Mouse (Mus musculus): ENCODE data around the gene Chpf2.

The Chpf2 gene

GRCm38 (mm10) chr5:24605321-24605979, 18.9 kb downstream of the Chpf2 start:
- DNase-seq (ENCODE audit: low spot score), result no peak

DNA sequence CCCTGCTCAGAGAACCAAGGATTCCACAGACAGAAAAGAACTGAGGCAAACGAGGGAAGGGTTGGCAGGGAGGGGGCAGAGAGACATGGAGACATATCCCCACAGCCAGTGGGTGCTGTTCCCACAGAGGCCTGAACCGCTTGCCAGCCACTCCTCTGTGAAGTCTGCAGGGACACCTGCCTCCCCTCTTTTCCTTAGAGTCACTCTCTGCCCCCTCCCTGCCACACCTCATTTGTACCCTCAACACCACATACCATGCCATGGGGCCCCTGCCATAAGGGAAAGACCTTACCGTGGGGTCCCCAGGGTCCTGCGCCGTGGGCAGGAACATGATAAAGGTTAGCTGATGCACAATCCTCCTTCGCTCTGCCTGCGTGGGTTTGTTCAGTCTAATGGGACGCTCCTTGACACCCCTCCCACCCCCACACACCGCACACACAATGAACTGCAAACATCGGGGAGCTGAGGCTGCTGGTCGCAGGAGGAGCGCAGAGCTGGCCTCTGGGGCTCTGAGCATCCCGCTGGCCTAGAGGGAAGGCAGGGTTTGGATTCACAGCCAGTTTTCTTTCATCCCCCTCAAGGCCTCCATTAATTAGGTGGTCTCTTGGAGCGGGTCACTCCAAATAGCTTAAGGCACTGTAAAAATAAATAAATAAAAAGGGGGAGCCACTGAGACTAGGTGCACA, 19.6 kb downstream of the Chpf2 start:
- no peak for DNase-seq (ENCODE audit: low spot score)

GRCm38 (mm10) chr5:24609388-24609787, 22.8 kb downstream of the Chpf2 start:
- no peak for DNase-seq (ENCODE audit: low spot score)

DNA sequence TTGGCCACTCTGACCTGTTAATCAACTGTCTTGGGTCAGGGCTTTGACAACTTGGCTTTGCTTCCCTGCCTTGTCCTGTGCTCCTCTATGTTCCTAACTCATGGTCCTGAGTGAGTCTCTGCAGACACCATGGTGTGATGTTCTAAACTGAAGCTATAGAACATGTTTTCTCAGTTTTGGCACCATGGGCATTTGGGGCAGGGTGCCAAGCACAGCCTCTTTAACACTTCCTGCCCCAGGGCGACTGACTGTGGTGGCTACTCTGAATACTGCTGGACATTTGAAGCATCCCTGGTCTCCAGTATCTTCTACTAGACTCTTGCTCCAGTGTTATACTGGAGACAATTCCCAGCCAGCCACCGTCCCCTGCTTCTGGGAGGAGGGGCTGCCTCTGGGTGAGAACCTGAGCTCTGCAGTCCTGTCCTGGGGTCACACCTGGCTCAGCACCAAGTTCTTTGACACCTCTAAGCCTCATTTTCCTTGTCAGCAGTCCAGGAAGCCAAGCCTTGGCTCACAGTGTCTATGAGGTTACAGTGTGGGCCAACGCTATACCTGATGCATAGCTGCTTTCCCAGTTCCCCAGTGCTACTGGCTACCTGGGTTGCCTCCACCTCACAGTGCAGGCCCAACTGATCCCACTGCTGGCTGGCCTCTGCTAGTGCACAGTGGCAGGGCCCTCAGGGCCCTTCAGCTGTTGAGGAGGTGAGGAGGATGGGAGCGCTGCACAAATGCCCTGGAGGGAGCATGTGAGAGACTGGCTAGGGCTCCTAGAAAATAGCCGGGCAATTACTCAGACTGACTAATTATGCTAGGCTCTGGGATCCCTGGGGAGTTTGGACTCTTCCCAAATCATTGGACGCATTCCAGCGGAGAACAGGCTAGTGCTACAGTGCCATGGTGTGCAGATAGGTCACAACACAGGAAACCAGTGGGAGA, 25.1 kb downstream of the Chpf2 start:
- no peak for DNase-seq (ENCODE audit: low spot score)

GRCm38 (mm10) chr5:24612302-24612649, 25.7 kb downstream of the Chpf2 start:
- DNase-seq (ENCODE audit: low spot score), result no peak

DNA sequence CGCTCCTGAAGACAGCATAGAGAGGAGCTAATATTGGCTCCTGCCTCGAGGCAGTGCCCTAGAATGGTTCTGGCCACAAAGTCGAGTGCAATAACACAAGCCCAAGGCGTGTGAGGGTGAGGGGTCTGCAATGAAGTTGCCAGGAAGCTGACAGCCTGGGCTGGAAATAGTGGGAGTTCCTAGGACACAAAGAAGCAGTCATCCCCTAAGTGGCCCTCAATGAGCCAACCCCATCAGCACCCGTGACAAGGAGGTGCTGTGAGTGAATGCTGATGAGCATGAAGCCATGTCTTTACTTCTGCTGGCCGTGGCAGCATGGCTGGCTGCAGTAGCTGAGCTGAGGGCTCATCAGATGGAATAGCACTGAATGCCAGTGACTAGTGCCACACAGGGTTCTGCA, 28.6 kb downstream of the Chpf2 start:
- DNase-seq (ENCODE audit: low spot score), result no peak

DNA sequence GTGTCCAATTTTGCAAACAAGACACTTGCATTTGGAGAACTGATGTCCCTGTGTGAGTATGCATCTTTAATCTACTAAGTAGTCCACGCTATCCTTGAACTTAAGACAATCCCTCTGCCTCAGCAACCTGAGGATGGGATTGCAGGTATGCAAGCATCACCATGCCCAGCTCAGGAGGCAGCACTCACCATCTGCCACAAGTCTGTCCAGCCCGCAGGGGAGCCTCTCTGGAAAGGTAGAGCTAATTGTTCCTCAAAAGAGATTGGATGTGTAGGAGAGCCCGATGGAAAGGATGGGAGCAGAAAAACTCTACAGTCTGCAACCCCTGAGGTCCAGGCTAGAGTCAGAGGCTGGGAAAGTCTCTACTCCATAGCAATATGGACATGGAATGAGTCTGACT, 32.4 kb downstream of the Chpf2 start:
- DNase-seq (ENCODE audit: low spot score), result no peak

DNA sequence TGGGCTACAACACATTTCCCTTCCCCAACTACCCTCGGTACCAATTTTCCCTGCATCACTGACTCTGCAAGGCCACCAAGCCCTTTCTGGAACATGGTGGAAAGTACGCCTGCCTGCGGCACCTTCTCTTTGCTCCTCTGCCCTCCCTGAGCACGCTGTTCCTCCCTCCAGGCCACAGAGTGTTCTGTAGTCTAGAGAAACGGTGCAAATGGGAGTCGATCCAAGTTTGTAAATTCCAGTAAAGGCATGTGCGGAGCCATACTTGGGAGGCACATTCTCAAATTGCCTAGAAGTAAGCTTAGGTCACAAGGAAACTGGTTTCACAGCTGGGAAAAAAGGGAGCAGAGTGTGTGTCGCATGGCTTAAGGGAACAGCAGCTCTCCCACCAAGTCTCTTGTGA, 33.6 kb downstream of the Chpf2 start:
- no peak for DNase-seq (ENCODE audit: low spot score)

DNA sequence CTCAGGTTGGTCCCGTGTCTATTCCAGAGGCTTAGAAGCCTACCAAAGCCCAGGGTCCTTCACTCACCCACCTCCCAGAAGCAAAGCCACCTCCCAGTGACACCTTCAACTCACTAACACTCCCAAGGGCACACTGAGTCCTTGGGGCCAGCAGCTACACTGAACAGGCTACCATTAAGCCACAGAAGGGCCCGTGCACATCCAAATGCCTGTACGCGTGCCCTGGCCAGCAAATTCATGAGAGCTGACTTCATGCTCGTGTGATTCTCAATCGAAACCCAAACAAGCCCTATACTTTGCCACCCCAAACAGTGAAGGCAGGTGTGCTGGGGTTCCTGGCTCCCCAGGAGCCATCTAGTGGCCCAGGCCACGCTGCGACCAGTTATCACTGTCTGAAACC, 34.1 kb downstream of the Chpf2 start:
- no peak for DNase-seq (ENCODE audit: low spot score)

DNA sequence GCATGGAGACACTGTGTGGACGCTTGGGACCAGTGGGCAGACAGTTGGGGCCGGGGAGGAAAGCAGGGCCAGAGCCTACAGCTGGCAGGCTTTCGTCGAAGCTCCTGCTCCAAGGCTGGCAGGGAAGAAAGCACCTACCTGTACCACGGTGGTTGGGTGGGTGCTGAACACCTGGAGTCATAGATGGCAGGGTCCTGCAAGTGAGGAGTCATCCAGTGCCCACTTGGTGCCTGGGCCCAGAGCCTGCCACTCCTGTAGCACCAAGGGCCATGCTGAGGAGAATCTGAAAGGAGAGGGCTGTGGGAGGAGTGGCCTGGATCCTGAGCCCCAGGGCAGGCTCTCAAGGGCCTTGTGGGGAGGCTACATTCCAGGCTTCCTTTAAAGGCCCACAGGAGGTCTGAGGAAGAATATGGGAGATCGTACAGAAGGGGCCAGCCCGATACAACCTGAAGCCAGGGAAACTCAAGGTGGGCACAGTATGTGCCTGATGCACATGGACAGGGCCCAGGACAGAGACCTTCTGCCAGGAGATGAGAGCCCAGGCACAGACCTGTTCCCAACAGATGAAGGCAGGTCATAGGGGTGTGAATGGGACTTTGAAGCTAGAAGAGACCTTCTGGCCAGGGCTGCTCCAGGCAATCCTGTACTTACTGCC, 36.0 kb downstream of the Chpf2 start:
- DNase-seq (ENCODE audit: low spot score), result no peak

DNA sequence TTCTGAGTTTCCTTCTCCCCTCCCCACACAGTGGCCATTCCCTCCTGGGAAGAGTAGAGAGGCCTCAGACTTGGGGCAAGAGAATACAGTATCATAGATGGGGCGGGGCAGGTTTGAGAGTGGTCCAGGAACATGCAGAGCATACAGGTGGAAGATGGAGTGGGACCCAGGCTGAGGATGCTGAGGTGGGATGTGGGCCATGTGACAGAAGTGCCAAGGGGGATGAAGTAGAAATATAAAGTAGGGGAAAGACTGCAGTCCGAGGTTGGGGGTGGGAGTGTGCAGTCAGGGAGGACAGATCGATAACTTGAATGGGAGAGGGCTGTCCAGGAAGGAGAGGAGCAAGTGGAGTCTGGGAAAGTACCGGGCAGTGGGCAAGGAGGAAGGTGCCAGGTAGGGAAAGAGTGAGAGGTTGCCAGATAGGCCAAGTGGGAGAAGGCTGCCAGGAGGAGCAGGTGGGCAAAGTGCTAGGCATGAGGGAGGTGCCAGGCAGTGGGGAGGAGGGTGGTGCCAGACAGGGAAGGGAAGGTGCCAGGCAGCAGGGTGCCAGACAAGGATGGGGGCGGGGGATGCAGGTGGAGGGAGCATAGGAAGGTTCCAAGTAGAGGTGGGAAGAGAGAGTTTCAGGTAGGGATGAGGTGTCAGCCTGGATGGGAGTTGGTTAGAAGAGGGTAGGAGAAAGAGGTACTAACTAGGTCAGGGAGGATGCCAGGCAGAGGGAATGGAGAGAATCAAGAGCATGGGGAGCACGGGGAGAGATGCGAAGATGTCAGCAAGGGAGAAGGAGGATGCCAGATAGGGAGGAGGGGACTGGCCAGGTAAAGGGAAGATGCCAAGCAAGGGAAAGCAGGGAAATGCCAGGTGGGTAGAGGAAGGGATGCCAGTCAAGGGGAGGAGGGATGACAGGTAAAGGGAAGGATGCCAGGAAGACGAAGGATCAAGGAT, 36.8 kb downstream of the Chpf2 start:
- no peak for DNase-seq (ENCODE audit: low spot score)

DNA sequence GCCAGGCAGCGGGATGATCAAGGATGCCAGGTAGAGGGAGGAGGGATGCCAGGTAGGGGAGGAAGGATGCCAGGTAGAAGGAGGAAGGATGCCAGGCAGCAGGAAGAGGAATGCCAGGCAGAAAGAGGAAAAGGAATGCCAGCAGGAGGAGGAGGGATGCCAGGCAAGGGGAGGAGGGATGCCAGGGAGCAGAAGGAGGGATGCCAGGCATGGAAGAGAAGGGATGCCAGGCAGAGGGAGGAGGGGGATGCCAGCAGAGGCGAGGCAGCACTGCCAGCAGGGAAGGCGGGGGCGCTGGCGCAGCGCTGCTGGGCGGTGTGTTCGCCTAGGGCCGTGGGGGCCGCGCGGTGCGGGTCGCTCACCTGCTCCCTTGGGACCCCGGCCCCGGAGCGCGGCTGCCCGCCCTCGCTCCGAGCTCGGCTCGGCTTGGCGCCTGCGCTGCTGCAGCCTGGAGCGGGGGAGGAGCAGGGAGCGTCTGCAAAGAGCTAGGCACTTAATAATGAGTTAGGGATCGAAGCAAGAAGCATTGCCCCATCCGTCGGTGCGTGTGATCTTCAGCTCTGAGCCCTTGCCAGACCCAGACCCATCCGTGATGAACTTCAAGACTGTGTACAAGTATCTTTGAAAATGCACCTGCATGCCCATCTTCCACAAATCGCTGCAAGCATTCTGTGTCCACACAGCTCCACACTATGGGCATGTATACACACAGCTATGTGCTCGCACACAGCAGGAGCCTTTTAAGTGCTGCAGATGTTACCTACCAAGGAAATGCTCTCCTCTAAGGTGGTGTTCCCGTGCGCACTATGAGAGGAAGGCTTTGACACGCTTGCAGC, 37.7 kb downstream of the Chpf2 start, which contains the start of gene Smarcd3:
Smarcd3 (minus strand) TSS at position 426 of the 836 bp plus-strand sequence.
- peak; percentile 71 for DNase-seq (ENCODE audit: low spot score)

GRCm38 (mm10) chr5:24624822-24625120, 38.2 kb downstream of the Chpf2 start:
- DNase-seq (ENCODE audit: low spot score), result no peak

DNA sequence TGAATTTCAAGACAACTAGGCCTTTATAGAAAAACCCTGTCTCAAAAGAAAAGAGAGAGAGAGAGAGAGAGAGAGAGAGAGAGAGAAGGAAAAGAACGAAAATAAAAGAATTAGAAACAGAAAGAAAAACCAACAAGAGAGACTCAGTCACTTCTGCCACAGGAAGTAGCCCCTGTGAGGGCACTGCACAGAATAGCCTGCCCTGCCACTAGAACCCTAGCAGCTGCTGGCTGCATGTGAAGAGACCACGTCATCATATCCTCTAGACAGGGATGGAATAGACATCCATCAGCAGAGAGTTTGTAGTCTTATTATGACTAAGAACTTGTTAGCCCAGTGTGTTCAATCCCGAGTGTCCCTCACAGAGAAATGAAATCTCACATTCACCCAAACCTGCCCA, 43.2 kb downstream of the Chpf2 start:
- DNase-seq (ENCODE audit: low spot score), result no peak

DNA sequence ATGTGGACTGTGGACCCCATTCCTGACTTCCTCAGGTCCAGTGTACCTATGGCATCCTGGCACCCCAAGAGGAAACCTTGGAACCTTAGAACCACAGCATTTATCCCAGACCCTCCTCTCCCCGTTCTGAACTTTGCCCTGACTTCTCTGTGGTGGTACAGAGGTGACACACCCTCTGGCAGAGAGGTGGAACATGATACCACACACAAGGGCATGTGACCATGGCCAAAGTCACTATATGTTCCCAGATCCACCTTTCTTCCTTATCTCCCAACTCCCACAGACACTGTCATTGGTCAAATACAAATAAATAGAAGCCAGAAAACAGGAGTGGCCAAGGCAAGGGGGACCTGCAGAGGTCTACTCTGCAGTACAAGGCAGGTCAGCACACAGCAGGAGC, 48.6 kb downstream of the Chpf2 start:
- DNase-seq (ENCODE audit: low spot score), result no peak

DNA sequence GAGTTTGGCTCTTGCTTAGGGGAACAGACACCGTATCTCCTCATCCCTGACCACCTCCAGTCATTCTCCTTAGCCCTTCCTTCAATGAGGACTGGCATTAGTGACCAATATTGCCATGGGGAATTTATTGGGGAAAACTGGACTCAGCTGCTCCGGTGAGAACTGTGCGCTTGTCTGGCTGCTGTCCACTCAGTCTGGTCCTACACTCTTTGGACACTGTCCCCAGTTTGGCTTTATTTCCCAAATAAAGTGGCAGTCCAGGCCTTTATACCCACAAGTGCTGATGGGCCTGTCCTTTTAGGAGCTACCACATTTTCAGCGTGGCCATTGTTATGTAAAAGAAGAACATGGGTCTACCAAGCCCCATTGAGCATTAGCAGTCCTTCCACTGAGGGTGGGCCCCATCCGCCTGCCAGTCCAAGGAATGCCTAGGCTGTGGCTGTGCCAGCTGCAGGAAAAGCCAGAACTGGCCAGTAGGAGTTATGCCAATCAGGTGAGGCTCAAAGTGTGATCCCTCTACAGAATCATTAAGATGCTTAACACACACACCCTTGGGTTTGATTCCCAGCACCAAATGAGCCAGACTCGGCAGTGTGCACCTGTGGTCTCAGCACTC, 49.1 kb downstream of the Chpf2 start:
- no peak for DNase-seq (ENCODE audit: low spot score)

- DNase-seq (ENCODE audit: low spot score), result no peak
Observed at GRCm38 (mm10) chr5:24636987-24637386, 50.4 kb downstream of the Chpf2 start.

DNA sequence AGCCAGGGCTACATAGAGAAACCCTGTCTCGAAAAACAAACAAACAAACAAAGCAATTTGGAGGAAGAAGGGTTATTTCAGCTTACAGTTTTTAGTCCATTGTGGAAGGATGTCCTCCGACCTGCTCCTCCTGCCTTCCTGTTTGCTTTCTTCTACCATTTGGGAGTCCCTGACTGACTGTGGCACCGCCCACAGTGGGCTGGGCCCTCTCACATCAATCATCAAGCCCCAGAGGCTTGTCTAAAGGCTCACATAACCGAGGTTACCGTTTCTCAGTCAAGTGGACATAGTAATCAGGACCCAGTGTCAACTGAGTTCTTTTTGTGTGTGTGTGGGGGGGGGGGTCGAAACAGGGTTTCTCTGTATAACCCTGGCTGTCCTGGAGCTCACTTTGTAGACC, 51.6 kb downstream of the Chpf2 start:
- no peak for DNase-seq (ENCODE audit: low spot score)

DNA sequence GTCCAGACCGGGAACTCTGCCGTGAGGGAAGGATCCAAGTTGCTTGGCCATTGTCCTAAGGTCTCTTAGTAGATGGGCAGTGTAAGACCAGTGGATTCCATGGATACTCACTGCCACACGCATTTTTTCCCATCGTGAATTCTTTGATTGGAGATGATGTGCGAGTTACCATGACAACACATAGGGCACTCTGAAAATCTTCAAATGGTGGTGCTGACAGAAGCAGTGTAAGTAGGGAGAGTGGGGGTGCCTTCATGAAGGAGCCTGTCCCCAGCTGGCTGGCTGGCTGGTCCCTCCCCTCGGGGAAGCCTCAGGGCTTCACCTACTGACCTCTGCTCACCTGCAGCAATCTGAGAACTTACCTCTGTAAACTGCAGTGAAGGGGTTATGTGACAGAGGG, 52.5 kb downstream of the Chpf2 start:
- DNase-seq (ENCODE audit: low spot score), result no peak
